Comparison of ENCODE assay signal across 8 mouse cellular contexts in the genomic region with DNA sequence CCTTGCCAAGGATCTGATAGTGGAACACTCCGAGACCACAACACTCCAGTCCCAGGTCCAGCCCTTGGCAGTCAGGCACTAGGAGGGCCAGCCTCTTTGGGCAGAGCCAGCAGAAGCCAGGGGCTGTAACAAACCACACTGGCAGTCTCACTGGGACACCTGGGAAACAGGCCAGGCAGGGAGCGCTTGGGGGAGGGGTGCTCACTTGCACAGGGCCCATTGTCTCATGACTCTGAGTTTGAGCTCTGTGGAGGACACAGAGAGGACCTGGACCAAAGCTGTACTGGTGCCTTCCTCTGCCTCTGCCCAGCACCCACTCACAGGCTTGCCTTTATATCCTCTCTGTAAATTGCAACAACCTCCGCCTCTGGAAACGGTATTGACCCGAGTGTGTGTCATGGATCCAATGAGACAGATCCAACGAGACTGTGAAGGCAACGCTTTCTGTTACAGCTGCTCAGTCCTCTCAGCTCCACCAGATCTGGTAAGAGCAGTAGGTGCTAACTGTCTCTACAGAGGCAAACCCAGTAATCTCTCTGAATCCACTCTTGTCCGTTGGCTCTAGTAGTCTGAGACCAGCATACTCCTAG. TPM values are rescaled to one million over a fixed set of nuclear protein-coding genes. Genes with fewer than 3 reads are reported as not detected.
DNase-seq lines count a peak whose midpoint lies in the region; ATAC-seq and TF ChIP-seq lines count a peak whose summit lies in the region.

A gene (plus strand): TSS at position 229 of the 590 bp plus-strand sequence.

- ATAC-seq in erythroblast, adult 5-6 weeks (replicated peaks; ENCODE audit: low FRiP score, poor library complexity, severe bottlenecking) = peak; percentile 35
- ATAC-seq in limb, embryonic 11.5 days (ENCODE audit: insufficient number of reproducible peaks, low FRiP score, low TSS enrichment, low read depth) = peak; percentile 38; the same call in 1 of the 2 replicates
- peak; percentile 17; the same call in 1 of the 2 replicates for ATAC-seq in midbrain, embryonic 11.5 days (ENCODE audit: low FRiP score)
- ATAC-seq in stomach, embryonic 14.5 days (ENCODE audit: insufficient number of reproducible peaks, insufficient read depth, low FRiP score, low read depth) = 0 out of 2 replicates have a peak, but pooled peaks have one; percentile 26

- DNase-seq in 3134 (ENCODE audit: extremely low read depth, insufficient read length, low spot score) = peak; percentile 87
- DNase-seq in adrenal gland, postnatal 36 days = peak; percentile 83 to 88
- DNase-seq in heart, adult 2 months = peak; percentile 78 to 88
- peak; percentile 95 for DNase-seq in kidney, adult 2 months
- DNase-seq in limb, embryonic 11.5 days (ENCODE audit: low spot score) = peak; percentile 61
- peak; percentile 91 for DNase-seq in midbrain, embryonic 11.5 days (ENCODE audit: low spot score, missing footprints)

- peak; percentile 60; the same call in 1 of the 2 replicates for TF ChIP-seq POLR2A in heart, adult 2 months (IDR thresholded peaks at IDR 0.05; ENCODE audit: insufficient read depth, low read depth, low read length)
- TF ChIP-seq POLR2A in kidney, adult 2 months (IDR thresholded peaks at IDR 0.05; ENCODE audit: low read depth, low read length) = no peak

- H3K4me1 ChIP-seq in heart, adult 2 months (ENCODE audit: control insufficient read depth, insufficient read depth, low read length) = peaks cover 9% of the 10 kb centered on the region
- peaks cover 25% of the 10 kb centered on the region for H3K4me1 ChIP-seq in kidney, adult 2 months (ENCODE audit: control insufficient read depth, insufficient read depth, low read length)
- H3K4me1 ChIP-seq in limb, embryonic 11.5 days (ENCODE audit: control insufficient read depth, insufficient read depth, low read length) = peaks cover 14% of the 10 kb centered on the region
- peaks cover 26% of the 10 kb centered on the region for H3K4me1 ChIP-seq in midbrain, embryonic 11.5 days (ENCODE audit: control insufficient read depth, insufficient read depth, low read length)
- H3K4me1 ChIP-seq in stomach, embryonic 14.5 days (ENCODE audit: control insufficient read depth, insufficient read depth, low read length) = peaks cover 22% of the 10 kb centered on the region

- no peaks in the 10 kb centered on the region for H3K9me3 ChIP-seq in limb, embryonic 11.5 days (ENCODE audit: control insufficient read depth, low read length)
- H3K9me3 ChIP-seq in midbrain, embryonic 11.5 days (ENCODE audit: control insufficient read depth, low read length) = no peaks in the 10 kb centered on the region
- H3K9me3 ChIP-seq in stomach, embryonic 14.5 days (ENCODE audit: control insufficient read depth, low read depth, low read length) = no peaks in the 10 kb centered on the region

- H3K36me3 ChIP-seq in heart, adult 2 months (ENCODE audit: control insufficient read depth, insufficient read depth, low read length) = no peaks in the 10 kb centered on the region; the same call in 1 of the 2 replicates
- H3K36me3 ChIP-seq in kidney, adult 2 months (ENCODE audit: control insufficient read depth, insufficient read depth, low read length) = no peaks in the 10 kb centered on the region
- H3K36me3 ChIP-seq in limb, embryonic 11.5 days (ENCODE audit: control insufficient read depth, insufficient read depth, low read length) = no peaks in the 10 kb centered on the region
- H3K36me3 ChIP-seq in midbrain, embryonic 11.5 days (ENCODE audit: control insufficient read depth, insufficient read depth, low read length) = no peaks in the 10 kb centered on the region
- H3K36me3 ChIP-seq in stomach, embryonic 14.5 days (ENCODE audit: control insufficient read depth, insufficient read depth, low read length) = no peaks in the 10 kb centered on the region; the same call in 1 of the 2 replicates

- TF ChIP-seq EP300 in heart, adult 2 months (IDR thresholded peaks at IDR 0.05; ENCODE audit: insufficient read depth, low read depth, low read length) = no peak

- peak within 1 kb of the TSS; percentile 86 for H3K9ac ChIP-seq in heart, adult 2 months (ENCODE audit: low read depth, low read length)
- H3K9ac ChIP-seq in limb, embryonic 11.5 days (ENCODE audit: low read length) = peak within 1 kb of the TSS; percentile 86
- H3K9ac ChIP-seq in midbrain, embryonic 11.5 days (ENCODE audit: low read length) = peak within 1 kb of the TSS; percentile 94
- peak within 1 kb of the TSS; percentile 87 for H3K9ac ChIP-seq in stomach, embryonic 14.5 days (replicated peaks; ENCODE audit: low read depth, low read length)

- peak within 1 kb of the TSS; percentile 92 for H3K4me2 ChIP-seq in limb, embryonic 11.5 days (ENCODE audit: low read depth, severe bottlenecking)
- H3K4me2 ChIP-seq in midbrain, embryonic 11.5 days = peak within 1 kb of the TSS; percentile 88
- H3K4me2 ChIP-seq in stomach, embryonic 14.5 days (replicated peaks; ENCODE audit: low read depth, low read length) = peak within 1 kb of the TSS; percentile 83

- no peaks in the 10 kb centered on the region for H3K27me3 ChIP-seq in heart, adult 2 months (ENCODE audit: control insufficient read depth, insufficient read depth, low read length)
- no peaks in the 10 kb centered on the region for H3K27me3 ChIP-seq in kidney, adult 2 months (replicated peaks; ENCODE audit: control insufficient read depth, insufficient read depth, low read length)
- no peaks in the 10 kb centered on the region for H3K27me3 ChIP-seq in limb, embryonic 11.5 days (ENCODE audit: control insufficient read depth, insufficient read depth, low read length)
- H3K27me3 ChIP-seq in midbrain, embryonic 11.5 days (ENCODE audit: control insufficient read depth, insufficient read depth, low read length) = no peaks in the 10 kb centered on the region
- no peaks in the 10 kb centered on the region for H3K27me3 ChIP-seq in stomach, embryonic 14.5 days (ENCODE audit: control insufficient read depth, insufficient read depth, low read length)

- H3K27ac ChIP-seq in heart, adult 2 months = peak within 1 kb of the TSS; percentile 88
- peak within 1 kb of the TSS; percentile 95 for H3K27ac ChIP-seq in kidney, adult 2 months (ENCODE audit: insufficient read depth, low read depth, low read length)
- peak within 1 kb of the TSS; percentile 70 for H3K27ac ChIP-seq in limb, embryonic 11.5 days (replicated peaks; ENCODE audit: low read depth, low read length)
- H3K27ac ChIP-seq in midbrain, embryonic 11.5 days (ENCODE audit: low read depth, low read length) = peak within 1 kb of the TSS; percentile 88
- H3K27ac ChIP-seq in stomach, embryonic 14.5 days (ENCODE audit: low read length) = peak within 1 kb of the TSS; percentile 88

- WGBS in heart, adult 2 months = 32% methylated on average over 8 of the region's 8 CpGs
- WGBS in kidney, adult 2 months = 28% methylated on average over 8 of the region's 8 CpGs
- 30% methylated on average over 8 of the region's 8 CpGs for WGBS in limb, embryonic 11.5 days
- 26% methylated on average over 8 of the region's 8 CpGs for WGBS in midbrain, embryonic 11.5 days
- 27% methylated on average over 8 of the region's 8 CpGs for WGBS in stomach, embryonic 14.5 days

- H3K79me2 ChIP-seq in heart, adult 2 months (replicated peaks; ENCODE audit: control insufficient read depth, insufficient read depth, low read length) = no peaks in the 10 kb centered on the region

- intact Hi-C loops in heart, adult 2 months (cut with DNase I) = loop anchor here (2.0 to 5.0 kb wide), 3 partner anchors 25 to 105 kb away; a partner anchor contains a TSS

- no peak for TF ChIP-seq CTCF in heart, adult 2 months (IDR thresholded peaks at IDR 0.05)
- TF ChIP-seq CTCF in kidney, adult 2 months (conservative IDR thresholded peaks at IDR 0.05; ENCODE audit: insufficient read depth, insufficient read length, low read depth, low read length) = no peak

- H3K4me3 ChIP-seq in heart, adult 2 months = peak within 1 kb of the TSS; percentile 58
- H3K4me3 ChIP-seq in kidney, adult 2 months (ENCODE audit: insufficient read depth, low read depth, low read length) = peak within 1 kb of the TSS; percentile 72
- peak within 1 kb of the TSS; percentile 67 for H3K4me3 ChIP-seq in limb, embryonic 11.5 days (ENCODE audit: low read depth, low read length)
- H3K4me3 ChIP-seq in midbrain, embryonic 11.5 days (ENCODE audit: low read depth, low read length) = peak within 1 kb of the TSS; percentile 66
- H3K4me3 ChIP-seq in stomach, embryonic 14.5 days (ENCODE audit: low read depth, low read length) = peak within 1 kb of the TSS; percentile 87

RNA-seq across cellular contexts. Expression of the gene that starts here (rescaled TPM):
- total RNA-seq in adrenal gland, postnatal 36 days (2021) = 1,000 to 10,000 TPM; 1,323 to 1,442 TPM
- 66.7 and 82.0 TPM in 2 replicates for total RNA-seq in erythroblast, adult 5-6 weeks (2015; ENCODE audit: low replicate concordance)
- 175 and 205 TPM in 2 replicates for total RNA-seq in erythroblast, adult 5-6 weeks (2017; ENCODE audit: low replicate concordance)
- total RNA-seq in heart, adult 2 months (2021) = 10 to 100 TPM; 30.7 to 32.8 TPM
- 75.5 and 119 TPM in 2 replicates for polyA plus RNA-seq in heart, adult 2 months (2012; rRNA removed)
- polyA plus RNA-seq in kidney, adult 2 months (2012; rRNA removed) = 393 and 447 TPM in 2 replicates
- polyA plus RNA-seq in limb, embryonic 11.5 days (2014; fragmentation: Nextera tagmentation; extraction: Ambion mirVana) = 117 and 150 TPM in 2 replicates
- 135 and 154 TPM in 2 replicates for polyA plus RNA-seq in midbrain, embryonic 11.5 days (2014; fragmentation: Nextera tagmentation; extraction: Ambion mirVana)
- polyA plus RNA-seq in stomach, embryonic 14.5 days (2014; fragmentation: Nextera tagmentation; extraction: Ambion mirVana) = 85.9 and 99.0 TPM in 2 replicates

Comparison
In these comparisons a context has a peak if more than half of its experiments do, and no peak if none do; other contexts are left out.
1. Peak in every context shown above with its lines: DNase-seq, ATAC-seq, H3K4me3 ChIP-seq and H3K27ac ChIP-seq.
2. RNA of the gene that starts here (total RNA-seq): 1,323 to 1,442 TPM in adrenal gland, postnatal 36 days; 66.7 to 205 TPM in erythroblast, adult 5-6 weeks and 30.7 to 32.8 TPM in heart, adult 2 months; every median in the first group is over 4 times any median in the second.